Mouse (Mus musculus): ENCODE data around the gene Ndufa11.
A peak's percentile ranks its signal among the peaks of the same experiment; 100 is the strongest.

The Ndufa11 gene

GRCm38 (mm10) chr17:56761991-56762410 lies 44.4 kb downstream of the Ndufa11 start:
- DNase-seq = peak; percentile 89 to 92

GRCm38 (mm10) chr17:56762769-56763731 lies 45.5 kb downstream of the Ndufa11 start:
- peak in 1 of 2 experiments; percentile 73 for DNase-seq

- DNase-seq = no peak
These were observed 46.2 kb downstream of the Ndufa11 start for GRCm38 (mm10) chr17:56763741-56764250.

- peak; percentile 89 to 90 for DNase-seq
These were observed 47.1 kb downstream of the Ndufa11 start, which contains the start of gene Dus3l for GRCm38 (mm10) chr17:56764474-56765354. TSS of gene Dus3l (plus strand) at chr17:56764757.

- no peak for DNase-seq
These were observed 47.9 kb downstream of the Ndufa11 start for GRCm38 (mm10) chr17:56765431-56765830.

GRCm38 (mm10) chr17:56766631-56767405 lies 49.3 kb downstream of the Ndufa11 start:
- no peak for DNase-seq

GRCm38 (mm10) chr17:56767531-56768135 lies 50.1 kb downstream of the Ndufa11 start:
- no peak for DNase-seq

- DNase-seq = no peak
These were observed 51.4 kb downstream of the Ndufa11 start for GRCm38 (mm10) chr17:56768941-56769340.

GRCm38 (mm10) chr17:56769950-56770349 lies 52.4 kb downstream of the Ndufa11 start, which contains the start of gene Prr22:
TSS of gene Prr22 (plus strand) at chr17:56770250.
- no peak for DNase-seq

All from lung, postnatal 4 days (tissue).